Mouse (Mus musculus): ENCODE measurements around the gene Dnajc7.

- TF ChIP-seq CTCF (IDR thresholded peaks at IDR 0.05; ENCODE audit: borderline replicate concordance, insufficient read depth, low read depth, low read length) (no peak), POLR2A (IDR thresholded peaks at IDR 0.05; ENCODE audit: borderline replicate concordance, insufficient read depth, low read length) (no peak)
Observed at GRCm38 (mm10) chr11:100544832-100545745, 74.9 kb downstream of the Dnajc7 start, which contains the start of gene Ttc25.

Data from cerebellum, adult 2 months (tissue).